Mouse (Mus musculus): ENCODE measurements around the gene Rnf214. TPM values are rescaled to one million over a fixed set of nuclear protein-coding genes. Genes with fewer than 3 reads are reported as not detected.
A peak's percentile ranks its signal among the peaks of the same experiment; 100 is the strongest.

Gene Rnf214
- 17.5 and 24.0 TPM in 2 replicates for polyA plus RNA-seq (2016; fragmentation: Nextera tagmentation; extraction: Ambion mirVana)

GRCm38 (mm10) chr9:45906355-45907077 is at the start of gene Rnf214, which contains the start of gene Pcsk7:
Gene Rnf214 (minus strand): TSS chr9:45906911.
Gene Pcsk7 (plus strand): TSS chr9:45906497.
- under 1% methylated on average over 80 of the region's 80 CpGs for WGBS (ENCODE audit: insufficient replicate concordance)
- peak within 1 kb of the TSS; percentile 92 for H3K4me2 ChIP-seq
- no peaks in the 10 kb centered on the region for H3K9me3 ChIP-seq (replicated peaks)
- peak within 1 kb of the TSS; percentile 98 for H3K9ac ChIP-seq
- H3K4me1 ChIP-seq = peaks cover 27% of the 10 kb centered on the region
- ATAC-seq = peak; percentile 92
- H3K27ac ChIP-seq = peak within 1 kb of the TSS; percentile 98
- no peaks in the 10 kb centered on the region for H3K27me3 ChIP-seq (replicated peaks)
- H3K4me3 ChIP-seq = peak within 1 kb of the TSS; percentile 99
- peaks cover 51% of the 10 kb centered on the region for H3K36me3 ChIP-seq

GRCm38 (mm10) chr9:45955107-45955963 is 48.6 kb upstream of the Rnf214 start, which contains the start of gene Sidt2:
Gene Sidt2 (minus strand): TSS chr9:45955258.
- H3K36me3 ChIP-seq = peaks cover 28% of the 10 kb centered on the region
- peak within 1 kb of the TSS; percentile 93 for H3K9ac ChIP-seq
- no peaks in the 10 kb centered on the region for H3K27me3 ChIP-seq (replicated peaks)
- WGBS (ENCODE audit: insufficient replicate concordance) = 2% methylated on average over 48 of the region's 48 CpGs
- peak within 1 kb of the TSS; percentile 80 for H3K4me3 ChIP-seq
- no peaks in the 10 kb centered on the region for H3K9me3 ChIP-seq (replicated peaks)
- peaks cover 35% of the 10 kb centered on the region for H3K4me1 ChIP-seq
- H3K27ac ChIP-seq = peak within 1 kb of the TSS; percentile 90
- ATAC-seq = peak; percentile 94
- H3K4me2 ChIP-seq = peak within 1 kb of the TSS; percentile 90

DNA sequence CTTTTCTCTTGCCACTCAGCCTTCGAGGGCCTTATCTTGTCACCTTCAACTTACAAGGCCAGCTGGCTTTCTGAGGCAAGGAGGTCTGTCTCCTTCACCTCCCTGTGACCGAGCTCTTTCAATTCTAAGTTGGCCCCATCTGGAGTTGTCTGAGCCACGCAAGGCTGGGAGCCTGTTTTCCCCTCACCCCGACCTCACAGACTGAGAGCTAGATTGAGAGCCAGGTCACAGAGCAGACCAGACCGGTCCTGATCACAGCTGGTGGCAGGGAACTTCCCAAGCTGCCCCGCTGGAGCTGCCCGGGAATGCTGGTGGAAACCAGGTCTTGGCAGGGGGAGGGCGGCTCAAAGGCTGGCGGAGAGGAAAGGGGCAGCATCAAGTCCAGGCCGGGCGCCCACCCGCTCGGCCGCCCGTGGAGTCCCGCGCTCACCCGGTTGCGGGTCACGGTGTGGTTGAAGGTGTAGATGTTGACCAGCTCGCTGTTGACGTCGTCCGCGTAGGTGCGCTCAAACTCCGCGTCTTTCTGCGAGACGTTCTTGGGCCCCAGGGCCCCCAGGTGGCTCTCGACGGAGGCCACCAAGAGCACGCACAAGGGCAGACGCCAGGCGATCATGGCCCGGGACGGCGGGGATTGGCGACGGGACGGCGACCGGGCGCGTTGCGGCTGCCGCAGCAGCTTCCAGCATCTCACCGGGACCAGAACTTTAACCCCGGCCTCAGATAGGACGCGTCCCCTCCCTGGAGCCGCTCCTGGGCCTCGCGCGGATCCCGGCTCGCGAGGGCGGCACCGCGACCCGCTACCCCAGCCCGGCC is 47.8 kb upstream of the Rnf214 start:
- H3K36me3 ChIP-seq = peaks cover 36% of the 10 kb centered on the region
- peaks cover 33% of the 10 kb centered on the region for H3K4me1 ChIP-seq
- peak overlapping the region; percentile 90 for H3K4me2 ChIP-seq
- H3K9me3 ChIP-seq (replicated peaks) = no peaks in the 10 kb centered on the region
- H3K4me3 ChIP-seq = peak overlapping the region; percentile 80
- H3K27me3 ChIP-seq (replicated peaks) = no peaks in the 10 kb centered on the region
- H3K27ac ChIP-seq = peak overlapping the region; percentile 90
- peak overlapping the region; percentile 93 for H3K9ac ChIP-seq
- ATAC-seq = peak; percentile 72
- under 1% methylated on average over 59 of the region's 63 CpGs for WGBS (ENCODE audit: insufficient replicate concordance)

- Histone ChIP-seq H3K9ac (peak overlapping the region; percentile 93), H3K4me1 (peaks cover 33% of the 10 kb centered on the region), H3K9me3 (replicated peaks) (no peaks in the 10 kb centered on the region), H3K4me3 (peak overlapping the region; percentile 80), H3K27ac (peak overlapping the region; percentile 90), H3K36me3 (peaks cover 44% of the 10 kb centered on the region), H3K4me2 (peak overlapping the region; percentile 90), H3K27me3 (replicated peaks) (no peaks in the 10 kb centered on the region)
- 58% methylated on average over 13 of the region's 13 CpGs for WGBS (ENCODE audit: insufficient replicate concordance)
- ATAC-seq = no peak
Measured at GRCm38 (mm10) chr9:45953511-45954293, 47.0 kb upstream of the Rnf214 start.

DNA sequence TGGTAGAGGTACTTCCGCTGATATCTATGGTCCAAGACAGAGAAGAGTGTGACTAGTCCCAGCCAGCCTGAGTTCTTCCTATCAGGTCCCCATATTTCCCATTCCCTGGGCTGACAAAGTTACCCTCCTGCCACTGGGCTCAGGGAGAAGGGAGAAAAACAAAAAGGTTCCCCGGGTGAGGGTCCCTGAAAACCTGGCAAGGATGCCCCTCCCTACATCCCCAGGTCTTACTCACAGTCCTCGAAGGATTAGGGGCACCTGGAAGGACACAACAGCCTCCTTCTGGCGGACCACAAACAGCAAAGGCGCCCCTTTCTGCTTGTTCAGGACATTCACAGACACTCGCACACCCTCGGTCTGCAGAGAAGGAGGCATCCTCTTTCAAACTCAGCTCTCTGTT is 46.2 kb upstream of the Rnf214 start:
- Histone ChIP-seq H3K9ac (peak overlapping the region; percentile 93; the same call in 1 of the 2 replicates), H3K4me3 (peak overlapping the region; percentile 80), H3K9me3 (replicated peaks) (no peaks in the 10 kb centered on the region), H3K27ac (no peak overlapping the region), H3K27me3 (replicated peaks) (no peaks in the 10 kb centered on the region), H3K4me2 (peak overlapping the region; percentile 90), H3K36me3 (peaks cover 52% of the 10 kb centered on the region), H3K4me1 (peaks cover 33% of the 10 kb centered on the region)
- ATAC-seq = no peak
- 83% methylated on average over 7 of the region's 7 CpGs for WGBS (ENCODE audit: insufficient replicate concordance)

DNA sequence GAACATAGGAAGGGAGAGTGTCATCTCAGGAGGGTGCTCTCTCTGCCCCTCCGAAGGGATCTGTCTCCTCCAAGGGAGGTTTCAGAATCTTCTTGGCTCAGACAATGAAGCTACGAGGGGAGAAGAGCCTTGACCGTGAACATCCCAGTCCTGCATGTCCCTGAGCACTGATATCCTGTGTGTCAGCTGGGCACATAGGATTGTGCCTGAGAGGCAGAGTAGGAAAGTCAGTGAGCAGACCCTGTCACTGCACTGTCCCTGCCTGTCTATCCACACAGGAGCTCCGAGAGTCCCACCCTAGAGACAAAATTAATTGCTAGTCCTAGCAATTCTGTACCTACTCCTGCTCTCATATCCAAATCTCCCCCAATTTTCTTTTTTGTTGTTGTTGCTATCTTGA is 45.3 kb upstream of the Rnf214 start:
- Histone ChIP-seq H3K36me3 (peaks cover 60% of the 10 kb centered on the region), H3K9me3 (replicated peaks) (no peaks in the 10 kb centered on the region), H3K9ac (no peak overlapping the region), H3K27me3 (replicated peaks) (no peaks in the 10 kb centered on the region), H3K4me3 (no peak overlapping the region), H3K4me1 (peaks cover 33% of the 10 kb centered on the region), H3K4me2 (no peak overlapping the region), H3K27ac (no peak overlapping the region)
- WGBS (ENCODE audit: insufficient replicate concordance) = 89% methylated on average over 4 of the region's 4 CpGs
- no peak for ATAC-seq

DNA sequence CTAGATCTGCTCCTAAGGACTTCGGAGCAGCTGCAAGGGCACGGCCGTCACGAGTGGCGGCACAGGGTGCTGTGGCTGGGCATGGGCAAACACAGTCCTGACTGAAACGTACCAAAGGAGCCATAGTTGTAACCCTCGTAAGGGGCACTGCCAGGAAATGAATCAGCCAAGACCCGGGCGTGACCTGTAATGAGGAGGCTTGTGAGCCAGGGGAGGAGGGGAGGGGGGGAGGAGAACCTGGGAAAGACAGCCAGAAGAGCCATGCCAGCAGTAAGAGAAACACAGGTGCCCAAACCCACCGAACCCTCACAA is 40.1 kb upstream of the Rnf214 start:
- no peak for ATAC-seq
- Histone ChIP-seq H3K9ac (no peak overlapping the region), H3K4me3 (no peak overlapping the region), H3K9me3 (replicated peaks) (0 out of 2 replicates have a peak, but pooled peaks cover 8% of the 10 kb centered on the region), H3K27ac (no peak overlapping the region), H3K4me1 (peaks cover 47% of the 10 kb centered on the region), H3K36me3 (peaks cover 99% of the 10 kb centered on the region), H3K4me2 (no peak overlapping the region), H3K27me3 (replicated peaks) (no peaks in the 10 kb centered on the region)
- 80% methylated on average over 10 of the region's 10 CpGs for WGBS (ENCODE audit: insufficient replicate concordance)

DNA sequence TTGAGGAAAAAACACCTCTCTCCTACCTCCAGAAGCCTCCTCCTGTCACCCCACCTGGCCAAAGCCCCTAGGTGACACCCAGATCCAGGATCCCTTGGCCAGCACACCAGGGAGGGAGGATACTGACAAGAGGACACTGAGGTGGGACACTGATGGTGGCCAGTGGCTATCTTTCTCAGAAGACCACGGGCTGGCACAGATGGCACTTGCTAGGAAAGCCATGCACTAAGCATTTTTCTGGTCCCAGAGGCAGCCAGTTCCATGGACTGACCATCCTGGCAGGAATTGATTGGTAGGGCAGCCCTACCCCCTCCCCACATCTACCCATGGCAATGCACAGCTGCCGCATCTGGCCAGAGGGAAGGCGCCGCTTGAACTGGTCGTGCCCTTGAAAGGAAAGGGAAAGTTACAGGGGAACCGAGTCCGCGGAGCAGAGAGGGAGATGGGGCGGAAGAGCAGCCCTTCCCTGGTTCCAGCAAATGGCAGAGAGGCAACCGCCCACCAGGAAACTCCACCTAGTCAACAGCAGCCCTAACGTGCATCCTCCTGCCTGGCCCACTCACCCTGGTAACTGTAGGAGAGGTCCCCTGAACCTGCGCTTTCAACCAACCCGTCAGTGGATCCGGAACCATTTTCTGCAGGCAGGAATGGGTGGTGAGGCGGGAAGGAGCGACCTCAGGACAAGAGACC is 39.6 kb upstream of the Rnf214 start:
- no peaks in the 10 kb centered on the region for H3K27me3 ChIP-seq (replicated peaks)
- H3K4me3 ChIP-seq = no peak overlapping the region
- H3K27ac ChIP-seq = no peak overlapping the region
- H3K4me1 ChIP-seq = peaks cover 52% of the 10 kb centered on the region
- H3K9ac ChIP-seq = no peak overlapping the region
- WGBS (ENCODE audit: insufficient replicate concordance) = 84% methylated on average over 16 of the region's 16 CpGs
- H3K4me2 ChIP-seq = no peak overlapping the region
- ATAC-seq = no peak
- H3K9me3 ChIP-seq (replicated peaks) = 0 out of 2 replicates have a peak, but pooled peaks cover 8% of the 10 kb centered on the region
- peaks cover 99% of the 10 kb centered on the region for H3K36me3 ChIP-seq

- no peak overlapping the region for H3K9ac ChIP-seq
- 0 out of 2 replicates have a peak, but pooled peaks cover 8% of the 10 kb centered on the region for H3K9me3 ChIP-seq (replicated peaks)
- WGBS (ENCODE audit: insufficient replicate concordance) = 87% methylated on average over 13 of the region's 13 CpGs
- H3K4me3 ChIP-seq = no peak overlapping the region
- H3K27me3 ChIP-seq (replicated peaks) = no peaks in the 10 kb centered on the region
- H3K4me2 ChIP-seq = no peak overlapping the region
- peaks cover 100% of the 10 kb centered on the region for H3K36me3 ChIP-seq
- ATAC-seq = no peak
- H3K27ac ChIP-seq = no peak overlapping the region
- H3K4me1 ChIP-seq = peaks cover 56% of the 10 kb centered on the region
Measured at GRCm38 (mm10) chr9:45945721-45946120, 39.0 kb upstream of the Rnf214 start.

DNA sequence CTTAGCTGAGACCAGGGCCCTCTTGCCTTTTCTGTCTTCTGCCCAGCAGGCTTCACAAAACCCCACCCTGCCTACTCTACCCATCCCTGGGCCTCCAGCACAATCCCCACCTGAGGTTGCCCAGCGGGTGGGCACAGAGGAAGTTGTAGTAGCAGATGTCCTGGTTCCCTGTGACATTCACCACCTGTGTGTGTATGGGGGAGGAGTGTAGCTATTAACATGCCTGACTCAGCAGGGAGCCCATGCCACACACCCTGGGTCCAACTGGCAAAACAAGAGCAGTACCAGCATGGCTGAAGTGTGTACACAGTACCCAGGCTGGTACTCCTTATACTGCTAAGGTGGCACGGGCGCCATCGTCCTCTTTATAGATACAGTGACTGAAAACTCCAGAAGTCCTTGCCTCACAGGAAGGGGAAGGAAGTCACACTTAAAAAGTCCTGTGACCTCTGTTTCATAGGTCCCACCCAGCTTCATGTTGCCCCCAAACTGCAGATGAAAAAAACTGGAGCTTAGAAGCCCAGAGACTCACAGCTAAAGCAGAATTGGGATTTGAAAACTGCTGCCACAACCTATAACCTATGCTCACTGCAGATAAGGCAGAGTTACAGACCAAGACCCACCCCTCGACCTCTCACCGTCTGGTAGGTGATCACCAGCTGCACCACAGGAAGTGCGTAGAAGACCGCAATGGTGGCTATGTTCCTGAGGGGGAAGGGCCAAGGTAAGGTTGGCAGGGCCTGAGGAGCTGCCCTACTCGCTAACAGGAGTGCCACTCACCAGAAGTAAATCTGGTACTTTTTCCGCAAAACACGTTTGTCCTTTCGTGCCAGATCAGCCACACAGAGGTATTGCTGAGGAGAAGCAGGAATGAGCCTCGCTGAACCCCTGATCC is 38.0 kb upstream of the Rnf214 start:
- Histone ChIP-seq H3K36me3 (peaks cover 96% of the 10 kb centered on the region), H3K9ac (no peak overlapping the region), H3K27me3 (replicated peaks) (no peaks in the 10 kb centered on the region), H3K4me3 (no peak overlapping the region; the same call in 1 of the 2 replicates), H3K4me1 (peaks cover 50% of the 10 kb centered on the region), H3K4me2 (0 out of 2 replicates have a peak overlapping the region, but pooled peaks have one; percentile 45), H3K27ac (peak overlapping the region; percentile 62), H3K9me3 (replicated peaks) (0 out of 2 replicates have a peak, but pooled peaks cover 8% of the 10 kb centered on the region)
- WGBS (ENCODE audit: insufficient replicate concordance) = 54% methylated on average over 13 of the region's 13 CpGs
- no peak for ATAC-seq
